Mouse (Mus musculus) forebrain, embryonic 14.5 days (tissue): ENCODE data around the gene Mmp24. TPM values are rescaled to one million over a fixed set of nuclear protein-coding genes. Genes with fewer than 3 reads are reported as not detected.

ENCODE experiments used
- ATAC-seq: fragments of 200-750 bp; cut with Nextera tagmentation; 2 replicates; pipeline ENCODE4 v1.8.0; 2017; ENCODE audit warnings: mild to moderate bottlenecking, moderate library complexity
- DNase-seq: peaks from one replicate; pipeline ENCODE4 v3.0.0-alpha.2; 2015; ENCODE audit warnings: low spot score
- H3K27ac ChIP-seq: fragments of 300-500 bp; sonication (generic); 2 replicates; pipeline ENCODE4 v1.5.1; 2014; ENCODE audit warnings: low read depth, mild to moderate bottlenecking, control low read depth, low read length, moderate library complexity
- H3K27me3 ChIP-seq: fragments of 300-500 bp; sonication (generic); replicated peaks from 2 replicates; pipeline ENCODE4 v1.6.1; 2014; ENCODE audit warnings: low read length, control low read depth, mixed read lengths; ENCODE audit not compliant: control insufficient read depth, insufficient read depth
- H3K36me3 ChIP-seq: fragments of 300-500 bp; sonication (generic); 2 replicates; pipeline ENCODE4 v1.6.1; 2014; ENCODE audit warnings: low read length, control low read depth; ENCODE audit not compliant: control insufficient read depth, insufficient read depth
- H3K4me1 ChIP-seq: fragments of 300-500 bp; sonication (generic); 2 replicates; pipeline ENCODE4 v1.6.1; 2014; ENCODE audit warnings: antibody characterized with exemption, low read length, control low read depth; ENCODE audit not compliant: control insufficient read depth, insufficient read depth
- H3K4me2 ChIP-seq: fragments of 300-500 bp; sonication (generic); 2 replicates; pipeline ENCODE4 v1.6.1; 2014; ENCODE audit warnings: mild to moderate bottlenecking, control low read depth, low read length
- H3K4me3 ChIP-seq: fragments of 300-500 bp; sonication (generic); 2 replicates; pipeline ENCODE4 v1.5.1; 2014; ENCODE audit warnings: low read depth, low read length, control low read depth
- H3K9ac ChIP-seq: fragments of 300-500 bp; sonication (generic); 2 replicates; pipeline ENCODE4 v1.6.1; 2014; ENCODE audit warnings: mild to moderate bottlenecking, low read length, control low read depth, moderate library complexity
- H3K9me3 ChIP-seq: fragments of 300-500 bp; sonication (generic); replicated peaks from 2 replicates; pipeline ENCODE4 v1.6.1; 2016; ENCODE audit warnings: low read length, control low read depth, mixed read lengths; ENCODE audit not compliant: control insufficient read depth
- WGBS: fragments of 180-500 bp; shearing (Covaris S2); extraction: QIAGEN DNeasy Blood & Tissue Kit; methylation state at CpG from one replicate; pipeline ENCODE4 v1.1.7; 2014; 5-methylcytosine and 5-hydroxymethylcytosine counted together
- polyA plus RNA-seq: library from polyadenylated mRNA; unstranded; fragments of >200 nt; fragmentation: Nextera tagmentation; extraction: Ambion mirVana; gene quantifications from 2 replicates; pipeline ENCODE4 v1.2.1, GENCODE M21; 2014

Mmp24 gene
- polyA plus RNA-seq, 1 experiment from 2014 or later = 11.7 TPM

DNA sequence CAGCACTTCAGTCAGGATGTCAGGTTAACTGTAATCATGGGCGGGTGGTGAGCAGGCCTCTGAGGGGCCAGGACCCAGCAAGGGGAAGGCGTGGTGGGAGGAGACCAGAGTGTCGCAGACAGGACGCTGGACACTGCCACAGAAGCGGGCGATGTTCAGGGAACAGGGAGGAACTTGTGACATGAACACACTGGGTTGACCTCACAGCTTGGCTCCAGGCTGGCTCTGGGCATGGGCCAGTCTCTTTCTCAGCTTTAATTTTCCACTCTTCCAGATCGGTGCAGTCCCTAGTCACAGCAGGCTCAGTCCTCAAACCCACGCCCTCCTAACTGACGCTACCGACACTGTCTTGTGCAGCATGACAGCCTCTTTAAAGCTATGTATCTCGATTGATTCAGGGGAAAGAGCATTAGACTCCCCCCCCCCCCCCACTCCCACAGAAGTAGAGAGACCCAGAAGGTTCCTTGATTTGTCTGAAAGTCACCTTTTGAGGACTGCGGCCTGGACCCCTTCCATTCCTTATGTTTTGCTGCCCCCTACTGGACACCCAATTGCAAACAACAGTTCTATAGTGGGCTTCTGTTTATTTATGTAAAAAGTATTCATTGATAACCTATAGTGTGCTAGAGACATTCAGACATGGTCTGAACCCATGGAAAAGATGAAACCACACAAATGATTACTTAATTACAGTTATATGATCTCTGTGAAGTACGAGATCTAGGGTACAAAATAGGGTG, 10.3 kb upstream of the Mmp24 start:
- ATAC-seq (peak; percentile 76; the same call in 1 of the 2 replicates), DNase-seq (peak; percentile 89)
- 54% methylated on average over 13 of the region's 13 CpGs for WGBS
- Histone ChIP-seq H3K4me1 (no peaks in the 10 kb centered on the region), H3K27ac (no peak overlapping the region), H3K9me3 (no peaks in the 10 kb centered on the region), H3K27me3 (no peaks in the 10 kb centered on the region), H3K4me3 (no peak overlapping the region), H3K9ac (no peak overlapping the region), H3K36me3 (no peaks in the 10 kb centered on the region), H3K4me2 (no peak overlapping the region)

- Histone ChIP-seq H3K27me3 (peaks cover 6% of the 10 kb centered on the region), H3K4me2 (no peak overlapping the region), H3K36me3 (no peaks in the 10 kb centered on the region), H3K9ac (no peak overlapping the region), H3K9me3 (no peaks in the 10 kb centered on the region), H3K4me1 (0 out of 2 replicates have a peak, but pooled peaks cover 2% of the 10 kb centered on the region), H3K4me3 (no peak overlapping the region), H3K27ac (no peak overlapping the region)
- WGBS = 67% methylated on average over 4 of the region's 4 CpGs
- DNase-seq (no peak), ATAC-seq (no peak)
Observed at GRCm38 (mm10) chr2:155773664-155774063, 1.5 kb upstream of the Mmp24 start.

- Histone ChIP-seq H3K4me1 (peaks cover 2% of the 10 kb centered on the region; the same call in 1 of the 2 replicates), H3K27me3 (peaks cover 6% of the 10 kb centered on the region), H3K27ac (no peak overlapping the region), H3K36me3 (no peaks in the 10 kb centered on the region), H3K4me3 (peak overlapping the region; percentile 42), H3K4me2 (peak overlapping the region; percentile 79), H3K9me3 (no peaks in the 10 kb centered on the region), H3K9ac (peak overlapping the region; percentile 87)
- ATAC-seq (no peak), DNase-seq (no peak)
- WGBS = 58% methylated on average over 11 of the region's 11 CpGs
Observed at GRCm38 (mm10) chr2:155774261-155774926, 748 bp upstream of the Mmp24 start.

GRCm38 (mm10) chr2:155775685-155776263, 632 bp downstream of the Mmp24 start:
- no peaks in the 10 kb centered on the region for H3K36me3 ChIP-seq
- H3K9me3 ChIP-seq = no peaks in the 10 kb centered on the region
- ATAC-seq = peak; percentile 81
- peaks cover 2% of the 10 kb centered on the region; the same call in 1 of the 2 replicates for H3K4me1 ChIP-seq
- H3K27me3 ChIP-seq = peaks cover 6% of the 10 kb centered on the region
- peak overlapping the region; percentile 74 for H3K27ac ChIP-seq
- under 1% methylated on average over 43 of the region's 44 CpGs for WGBS
- DNase-seq = peak; percentile 69
- H3K4me3 ChIP-seq = peak overlapping the region; percentile 62
- H3K4me2 ChIP-seq = peak overlapping the region; percentile 79
- H3K9ac ChIP-seq = peak overlapping the region; percentile 87

- H3K4me2 ChIP-seq = 0 out of 2 replicates have a peak overlapping the region, but pooled peaks have one; percentile 79
- no peak overlapping the region for H3K27ac ChIP-seq
- ATAC-seq = no peak
Observed at GRCm38 (mm10) chr2:155776824-155777687, 1.9 kb downstream of the Mmp24 start.

GRCm38 (mm10) chr2:155777688-155777985, 2.5 kb downstream of the Mmp24 start:
- DNase-seq (no peak), ATAC-seq (no peak)
- H3K27ac ChIP-seq = no peak overlapping the region
- 77% methylated on average over 4 of the region's 4 CpGs for WGBS
- no peak overlapping the region for H3K4me2 ChIP-seq
- H3K36me3 ChIP-seq = no peaks in the 10 kb centered on the region
- H3K27me3 ChIP-seq = peaks cover 6% of the 10 kb centered on the region
- H3K9ac ChIP-seq = no peak overlapping the region
- H3K4me3 ChIP-seq = no peak overlapping the region
- peaks cover 2% of the 10 kb centered on the region; the same call in 1 of the 2 replicates for H3K4me1 ChIP-seq
- no peaks in the 10 kb centered on the region for H3K9me3 ChIP-seq

More at GRCm38 (mm10) chr2:155776824-155777687, 1.9 kb downstream of the Mmp24 start:
- Histone ChIP-seq H3K4me1 (peaks cover 2% of the 10 kb centered on the region; the same call in 1 of the 2 replicates), H3K4me3 (no peak overlapping the region; the same call in 1 of the 2 replicates), H3K27me3 (peaks cover 6% of the 10 kb centered on the region), H3K9me3 (no peaks in the 10 kb centered on the region), H3K36me3 (no peaks in the 10 kb centered on the region), H3K9ac (no peak overlapping the region)
- 71% methylated on average over 10 of the region's 10 CpGs for WGBS
- DNase-seq = no peak

DNA sequence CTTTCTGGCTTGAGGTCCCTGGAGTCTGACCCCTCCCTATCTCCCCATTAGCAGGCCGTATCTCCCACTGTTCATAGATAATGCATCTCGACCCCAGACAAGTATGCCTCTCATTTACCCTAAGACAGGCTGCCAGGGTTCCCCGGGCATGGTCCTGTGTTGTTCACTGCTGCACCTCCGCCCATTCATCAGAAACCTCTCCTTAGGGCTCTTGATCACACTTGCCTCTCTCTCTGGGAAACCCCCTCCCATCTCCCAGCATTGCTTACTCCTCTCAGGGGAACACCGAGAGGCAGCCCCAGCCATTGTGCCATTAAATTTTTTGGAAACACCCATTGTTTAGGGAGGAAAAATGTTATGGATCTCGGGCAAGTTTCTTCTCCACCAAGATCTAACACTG, 2.9 kb downstream of the Mmp24 start:
- Histone ChIP-seq H3K9me3 (no peaks in the 10 kb centered on the region), H3K4me3 (no peak overlapping the region), H3K4me2 (no peak overlapping the region), H3K9ac (no peak overlapping the region), H3K27me3 (peaks cover 6% of the 10 kb centered on the region), H3K27ac (no peak overlapping the region), H3K36me3 (no peaks in the 10 kb centered on the region), H3K4me1 (peaks cover 2% of the 10 kb centered on the region; the same call in 1 of the 2 replicates)
- no peak for DNase-seq
- no peak for ATAC-seq
- WGBS = 64% methylated on average over 6 of the region's 6 CpGs

DNA sequence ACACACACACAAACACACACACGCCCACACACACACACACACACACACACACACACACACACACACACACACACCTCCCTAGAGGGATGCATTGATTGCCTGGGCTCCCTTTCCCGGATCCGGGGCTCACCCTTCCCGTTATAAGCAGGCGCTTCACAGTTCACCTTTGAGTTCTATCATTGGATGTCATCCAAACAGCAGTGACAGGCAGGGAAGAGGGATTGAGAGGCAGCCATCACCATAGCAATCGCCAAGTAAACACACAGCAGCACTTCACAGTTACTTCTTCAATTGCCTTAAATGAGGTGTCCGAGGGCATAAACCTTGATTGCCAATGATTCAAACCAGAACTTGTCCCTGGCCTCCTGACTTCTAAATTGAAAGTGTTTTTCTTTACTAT, 3.9 kb downstream of the Mmp24 start:
- no peaks in the 10 kb centered on the region for H3K36me3 ChIP-seq
- H3K27ac ChIP-seq = no peak overlapping the region
- DNase-seq (peak; percentile 54), ATAC-seq (no peak)
- peaks cover 2% of the 10 kb centered on the region; the same call in 1 of the 2 replicates for H3K4me1 ChIP-seq
- H3K9ac ChIP-seq = no peak overlapping the region
- H3K27me3 ChIP-seq = peaks cover 6% of the 10 kb centered on the region; the same call in 1 of the 2 replicates
- WGBS = 50% methylated on average over 7 of the region's 7 CpGs
- H3K4me3 ChIP-seq = no peak overlapping the region
- H3K9me3 ChIP-seq = no peaks in the 10 kb centered on the region
- no peak overlapping the region for H3K4me2 ChIP-seq
